Mouse (Mus musculus) embryonic facial prominence, embryonic 11.5 days (tissue): ENCODE measurements around the gene Tpra1. TPM values are rescaled to one million over a fixed set of nuclear protein-coding genes. Genes with fewer than 3 reads are reported as not detected.

Experiments used
- ATAC-seq: fragments of 200-750 bp; cut with Nextera tagmentation; replicated peaks from 2 replicates; pipeline ENCODE4 v1.8.0; 2017; ENCODE audit warnings: low read depth; ENCODE audit not compliant: insufficient number of reproducible peaks, low FRiP score, low TSS enrichment
- DNase-seq: peaks from one replicate; pipeline ENCODE4 v3.0.0-alpha.2; 2015; ENCODE audit warnings: low spot score
- H3K27ac ChIP-seq: fragments of 300-500 bp; sonication (generic); replicated peaks from 2 replicates; pipeline ENCODE4 v1.5.1; 2014; ENCODE audit warnings: mild to moderate bottlenecking, low read depth, low read length, control low read depth
- H3K27me3 ChIP-seq: fragments of 300-500 bp; sonication (generic); 2 replicates; pipeline ENCODE4 v1.6.1; 2014; ENCODE audit warnings: mild to moderate bottlenecking, low read length, moderate library complexity, mixed read lengths; ENCODE audit not compliant: control insufficient read depth, insufficient read depth
- H3K36me3 ChIP-seq: fragments of 300-500 bp; sonication (generic); replicated peaks from 2 replicates; pipeline ENCODE4 v1.6.1; 2014; ENCODE audit warnings: low read depth, mild to moderate bottlenecking, low read length, moderate library complexity, mixed read lengths; ENCODE audit not compliant: control insufficient read depth, insufficient read depth
- H3K4me1 ChIP-seq: fragments of 300-500 bp; sonication (generic); 2 replicates; pipeline ENCODE4 v1.6.1; 2014; ENCODE audit warnings: low read length, mixed read lengths; ENCODE audit not compliant: control insufficient read depth, insufficient read depth
- H3K4me2 ChIP-seq: fragments of 300-500 bp; sonication (generic); 2 replicates; pipeline ENCODE4 v1.6.1; 2014; ENCODE audit warnings: low read depth, mild to moderate bottlenecking, control low read depth, low read length, moderate library complexity
- H3K4me3 ChIP-seq: fragments of 300-500 bp; sonication (generic); 2 replicates; pipeline ENCODE4 v1.5.1; 2014; ENCODE audit warnings: low read depth, low read length, control low read depth
- H3K9ac ChIP-seq: fragments of 300-500 bp; sonication (generic); replicated peaks from 2 replicates; pipeline ENCODE4 v1.6.1; 2014; ENCODE audit warnings: mild to moderate bottlenecking, control low read depth, low read length
- H3K9me3 ChIP-seq: fragments of 300-500 bp; sonication (generic); replicated peaks from 2 replicates; pipeline ENCODE4 v1.6.1; 2016; ENCODE audit warnings: mild to moderate bottlenecking, low read length, inconsistent platforms, mixed read lengths; ENCODE audit not compliant: control insufficient read depth
- WGBS: fragments of 180-500 bp; shearing (Covaris S2); extraction: QIAGEN DNeasy Blood & Tissue Kit; methylation state at CpG from one replicate; pipeline ENCODE4 v1.1.7; 2014; 5-methylcytosine and 5-hydroxymethylcytosine counted together
- polyA plus RNA-seq: library from polyadenylated mRNA; unstranded; fragments of >200 nt; fragmentation: Nextera tagmentation; extraction: Ambion mirVana; gene quantifications from 2 replicates; pipeline ENCODE4 v1.2.1, GENCODE M21; 2014

Gene Tpra1
- polyA plus RNA-seq, 1 experiment from 2014 or later: 41.0 TPM

DNA sequence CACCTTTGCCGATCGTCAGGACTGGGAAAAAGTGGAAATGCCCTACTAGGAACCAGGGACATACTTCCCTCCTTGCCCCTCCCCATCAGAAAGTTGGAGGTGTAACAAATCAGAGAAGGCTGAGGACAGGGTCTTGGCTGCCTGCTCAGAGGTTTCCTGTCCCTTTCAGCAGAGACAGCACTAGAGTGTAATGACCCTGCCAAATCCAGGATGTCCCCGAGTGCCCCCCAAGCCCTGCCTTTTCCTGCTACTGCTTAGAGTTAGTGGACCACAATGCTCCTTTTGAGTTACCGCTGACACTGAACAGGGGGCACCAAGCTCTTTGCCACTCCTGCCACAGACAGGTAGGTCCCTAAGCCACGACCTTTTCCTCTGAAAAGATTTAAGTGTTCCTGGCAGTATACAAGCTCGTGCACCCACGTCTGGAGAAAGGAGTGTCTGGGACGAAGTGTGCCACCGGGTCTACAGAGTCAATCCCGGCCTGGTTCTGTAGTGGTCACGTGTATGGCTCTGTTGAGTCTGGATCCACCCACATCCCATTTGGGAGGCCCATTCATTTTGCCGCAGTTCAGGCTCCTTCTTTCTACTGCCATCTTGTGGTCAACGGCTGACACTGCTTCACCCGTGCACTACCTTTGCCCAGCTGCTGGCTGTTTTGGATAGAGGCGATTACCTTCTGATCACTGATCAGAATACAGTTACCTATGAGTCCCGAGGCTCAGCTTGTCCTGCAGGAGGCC, 4.5 kb downstream of the Tpra1 start:
- Histone ChIP-seq H3K9me3 (no peaks in the 10 kb centered on the region), H3K4me3 (no peak overlapping the region), H3K4me2 (no peak overlapping the region), H3K4me1 (peaks cover 6% of the 10 kb centered on the region; the same call in 1 of the 2 replicates), H3K27ac (no peak overlapping the region), H3K27me3 (no peaks in the 10 kb centered on the region), H3K9ac (no peak overlapping the region), H3K36me3 (no peaks in the 10 kb centered on the region)
- ATAC-seq (no peak), DNase-seq (peak; percentile 86)
- 16% methylated on average over 16 of the region's 16 CpGs for WGBS

DNA sequence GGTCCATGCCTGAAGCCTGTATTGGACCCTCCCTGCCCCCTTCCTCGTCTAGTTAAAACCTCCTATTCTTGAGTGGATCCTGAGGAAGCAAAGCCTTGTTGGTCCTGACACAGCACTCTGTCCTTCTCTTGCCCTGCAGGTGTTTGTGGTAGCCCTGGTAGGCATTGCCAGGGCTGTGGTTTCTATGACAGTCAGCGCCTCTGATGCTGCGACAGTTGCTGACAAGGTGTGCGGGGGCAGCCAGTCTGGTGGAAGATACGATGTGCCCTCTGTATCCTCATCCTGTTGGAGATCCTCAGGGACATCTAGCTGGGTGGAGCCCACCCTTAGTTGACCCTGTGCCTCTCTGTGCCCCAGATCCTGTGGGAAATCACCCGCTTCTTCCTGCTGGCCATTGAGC, 7.1 kb downstream of the Tpra1 start:
- no peak for DNase-seq
- no peaks in the 10 kb centered on the region for H3K27me3 ChIP-seq
- no peak for ATAC-seq
- H3K4me1 ChIP-seq: peaks cover 3% of the 10 kb centered on the region; the same call in 1 of the 2 replicates
- no peaks in the 10 kb centered on the region for H3K36me3 ChIP-seq
- no peak overlapping the region for H3K27ac ChIP-seq
- H3K4me3 ChIP-seq: no peak overlapping the region
- no peaks in the 10 kb centered on the region for H3K9me3 ChIP-seq
- H3K9ac ChIP-seq: no peak overlapping the region
- WGBS: 94% methylated on average over 6 of the region's 6 CpGs
- no peak overlapping the region for H3K4me2 ChIP-seq

DNA sequence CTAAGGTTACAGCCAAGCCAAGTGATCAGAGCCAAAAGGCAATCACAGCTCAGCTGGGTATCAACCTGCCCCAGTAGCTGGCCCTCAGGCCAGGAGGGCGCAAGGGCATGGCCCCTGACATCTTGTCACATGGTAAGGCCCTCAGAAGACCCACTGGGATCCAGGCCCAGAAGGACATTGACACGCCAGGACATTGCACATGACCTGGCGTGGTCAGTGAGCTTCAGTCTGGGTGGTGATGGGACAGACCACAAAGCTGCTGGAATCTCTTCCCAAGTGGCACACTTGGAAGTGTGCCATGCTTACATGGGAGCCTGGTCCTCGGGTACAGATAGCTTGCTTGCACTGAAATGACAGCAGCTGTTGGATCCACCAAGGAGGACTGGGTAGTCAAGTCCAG, 11.0 kb downstream of the Tpra1 start:
- ATAC-seq: no peak
- Histone ChIP-seq H3K27me3 (no peaks in the 10 kb centered on the region), H3K4me1 (no peaks in the 10 kb centered on the region), H3K4me3 (no peak overlapping the region), H3K27ac (no peak overlapping the region), H3K9me3 (no peaks in the 10 kb centered on the region), H3K9ac (no peak overlapping the region), H3K36me3 (no peaks in the 10 kb centered on the region), H3K4me2 (no peak overlapping the region)
- WGBS: 89% methylated on average over 4 of the region's 4 CpGs
- no peak for DNase-seq

DNA sequence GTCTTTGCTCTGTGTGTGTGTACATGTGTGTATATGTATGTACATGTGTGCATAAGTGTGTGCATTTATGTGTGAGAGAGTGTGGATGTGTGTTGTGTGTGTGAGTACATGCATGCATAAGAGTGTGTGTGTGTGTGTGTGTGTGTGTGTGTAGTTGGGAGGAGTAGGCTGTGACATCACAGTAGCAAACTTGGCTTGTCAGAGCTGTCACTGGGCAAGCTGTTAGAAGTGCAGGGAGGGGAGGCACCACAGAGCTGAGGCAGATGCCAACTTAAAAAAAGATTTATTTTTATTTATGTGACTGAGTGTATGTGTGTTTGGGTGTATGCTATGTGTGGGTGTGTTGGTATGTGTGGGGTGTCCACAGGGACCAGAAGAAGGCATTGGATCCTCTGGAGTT, 11.4 kb downstream of the Tpra1 start:
- ATAC-seq (no peak), DNase-seq (no peak)
- Histone ChIP-seq H3K27ac (no peak overlapping the region), H3K4me1 (no peaks in the 10 kb centered on the region), H3K9me3 (no peaks in the 10 kb centered on the region), H3K27me3 (no peaks in the 10 kb centered on the region), H3K4me2 (no peak overlapping the region), H3K9ac (no peak overlapping the region), H3K4me3 (no peak overlapping the region), H3K36me3 (no peaks in the 10 kb centered on the region)

- no peaks in the 10 kb centered on the region for H3K9me3 ChIP-seq
- H3K27ac ChIP-seq: no peak overlapping the region
- H3K27me3 ChIP-seq: no peaks in the 10 kb centered on the region
- 75% methylated on average over 5 of the region's 5 CpGs for WGBS
- no peak overlapping the region for H3K4me2 ChIP-seq
- ATAC-seq (no peak), DNase-seq (no peak)
- no peak overlapping the region for H3K9ac ChIP-seq
- no peak overlapping the region for H3K4me3 ChIP-seq
- H3K36me3 ChIP-seq: no peaks in the 10 kb centered on the region
- H3K4me1 ChIP-seq: no peaks in the 10 kb centered on the region
Measured at GRCm38 (mm10) chr6:88914799-88915198, 12.7 kb downstream of the Tpra1 start.

- no peak for DNase-seq
- H3K9me3 ChIP-seq: no peaks in the 10 kb centered on the region
Measured at GRCm38 (mm10) chr6:88915510-88915909, 13.5 kb downstream of the Tpra1 start.

DNA sequence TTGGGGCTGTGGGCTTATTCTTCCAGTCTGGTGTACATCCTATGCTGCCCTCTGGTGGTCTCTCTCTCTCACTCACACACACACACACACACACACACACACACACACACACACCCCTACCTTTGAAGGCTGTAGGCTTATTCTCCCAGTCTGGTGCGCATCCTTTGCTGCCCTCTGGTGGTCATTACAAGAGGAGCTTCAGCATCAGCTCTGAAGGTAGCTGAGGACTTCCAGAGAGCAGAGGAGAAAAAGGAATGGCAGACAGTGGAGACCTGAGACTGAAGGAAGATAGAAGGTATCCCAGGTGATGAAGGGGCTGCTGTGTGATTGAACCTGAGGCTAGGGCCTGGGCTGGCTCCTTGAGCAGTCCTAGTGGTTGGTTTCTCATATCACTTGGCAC, 14.1 kb downstream of the Tpra1 start:
- Histone ChIP-seq H3K4me2 (no peak overlapping the region), H3K9ac (no peak overlapping the region), H3K36me3 (no peaks in the 10 kb centered on the region), H3K9me3 (no peaks in the 10 kb centered on the region), H3K27ac (no peak overlapping the region), H3K27me3 (no peaks in the 10 kb centered on the region), H3K4me3 (no peak overlapping the region), H3K4me1 (no peaks in the 10 kb centered on the region)
- peak; percentile 66 for DNase-seq
- 54% methylated on average over 1 of the region's 1 CpGs for WGBS
- no peak for ATAC-seq

More at GRCm38 (mm10) chr6:88915510-88915909, 13.5 kb downstream of the Tpra1 start:
- Histone ChIP-seq H3K9ac (no peak overlapping the region), H3K27me3 (no peaks in the 10 kb centered on the region), H3K36me3 (no peaks in the 10 kb centered on the region), H3K4me3 (no peak overlapping the region), H3K4me2 (no peak overlapping the region), H3K4me1 (no peaks in the 10 kb centered on the region), H3K27ac (no peak overlapping the region)
- no peak for ATAC-seq
- 90% methylated on average over 4 of the region's 4 CpGs for WGBS

DNA sequence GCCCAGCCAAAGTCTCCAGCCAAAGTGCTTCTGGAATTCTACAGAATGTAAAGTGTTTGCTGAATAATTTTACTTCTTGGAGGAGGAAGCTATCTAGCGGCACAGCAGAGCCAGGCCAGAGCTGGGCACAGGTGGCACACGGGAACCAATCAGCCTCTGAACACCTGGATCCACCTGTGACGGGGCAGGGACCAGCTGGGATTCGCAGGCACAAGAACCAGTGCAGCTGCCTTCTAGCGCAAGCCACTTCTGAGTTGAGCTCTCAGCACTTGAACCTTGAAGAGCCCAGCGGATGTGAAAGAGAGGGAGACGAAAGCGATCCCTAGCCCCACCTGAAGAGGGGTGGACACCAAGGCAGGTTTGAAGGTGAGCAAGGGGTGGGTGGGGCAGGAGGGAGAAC, 16.8 kb downstream of the Tpra1 start:
- Histone ChIP-seq H3K27ac (no peak overlapping the region), H3K4me3 (no peak overlapping the region), H3K27me3 (no peaks in the 10 kb centered on the region), H3K9ac (no peak overlapping the region), H3K4me2 (no peak overlapping the region), H3K9me3 (no peaks in the 10 kb centered on the region), H3K36me3 (no peaks in the 10 kb centered on the region), H3K4me1 (no peaks in the 10 kb centered on the region)
- WGBS: 66% methylated on average over 8 of the region's 8 CpGs
- DNase-seq (no peak), ATAC-seq (no peak)
